Mouse (Mus musculus): ENCODE measurements around the gene Bcam. TPM values are rescaled to one million over a fixed set of nuclear protein-coding genes. Genes with fewer than 3 reads are reported as not detected.

The Bcam gene
- polyA plus RNA-seq, 1 experiment from 2014 or later, result 59.7 TPM

DNA sequence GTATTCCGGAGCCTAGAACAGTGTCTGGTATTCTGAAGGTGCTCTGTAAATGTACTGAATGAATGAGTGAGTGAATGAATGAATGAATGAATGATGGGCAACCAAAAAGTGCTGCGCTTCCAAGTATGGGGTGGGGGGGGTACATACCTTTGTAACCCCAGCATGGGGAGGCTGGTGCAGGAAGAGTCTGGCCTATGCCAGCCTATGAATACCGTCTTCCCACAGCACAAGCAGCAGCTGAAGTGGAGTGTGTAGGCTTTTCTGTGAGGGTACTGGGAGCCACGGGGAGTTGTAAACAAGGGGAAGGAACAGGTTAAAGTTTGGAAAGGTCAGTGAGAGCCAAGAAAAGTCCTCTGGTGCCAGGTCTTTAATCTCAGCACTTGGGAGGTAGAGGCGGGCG is 27.0 kb downstream of the Bcam start:
- Histone ChIP-seq H3K4me1 (replicated peaks) (peaks cover 45% of the 10 kb centered on the region), H3K9me3 (no peaks in the 10 kb centered on the region), H3K9ac (replicated peaks) (no peak overlapping the region), H3K4me3 (replicated peaks) (no peak overlapping the region), H3K27me3 (no peaks in the 10 kb centered on the region), H3K36me3 (peaks cover 48% of the 10 kb centered on the region), H3K27ac (no peak overlapping the region), H3K4me2 (no peak overlapping the region)
- 90% methylated on average over 6 of the region's 6 CpGs for WGBS
- no peak for ATAC-seq (ENCODE audit: insufficient number of reproducible peaks, insufficient read depth, low FRiP score, low TSS enrichment, low read depth)

DNA sequence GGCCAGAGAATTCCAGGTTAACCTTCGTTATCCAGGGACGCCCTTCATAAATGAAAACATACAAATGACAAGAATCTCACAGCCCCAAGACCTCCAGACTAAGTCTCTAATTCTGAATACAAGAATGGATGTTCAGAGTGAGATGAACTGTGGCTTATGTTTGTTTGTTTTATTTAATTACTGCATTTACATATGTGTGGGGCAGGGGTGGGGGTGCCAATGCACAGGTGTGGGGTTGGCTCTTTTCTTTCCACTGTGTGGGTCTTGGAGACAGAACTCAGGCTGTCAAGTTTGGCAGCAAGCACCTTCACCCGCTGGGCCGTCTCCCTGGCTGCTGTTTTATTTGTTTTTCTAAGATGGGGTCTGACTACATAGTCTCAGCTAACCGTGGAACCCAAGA is 28.3 kb downstream of the Bcam start:
- no peaks in the 10 kb centered on the region for H3K27me3 ChIP-seq
- peaks cover 57% of the 10 kb centered on the region for H3K36me3 ChIP-seq
- H3K27ac ChIP-seq, result no peak overlapping the region
- WGBS, result 53% methylated on average over 5 of the region's 5 CpGs
- no peak overlapping the region for H3K9ac ChIP-seq (replicated peaks)
- H3K4me1 ChIP-seq (replicated peaks), result peaks cover 33% of the 10 kb centered on the region
- no peak overlapping the region for H3K4me3 ChIP-seq (replicated peaks)
- no peaks in the 10 kb centered on the region for H3K9me3 ChIP-seq
- H3K4me2 ChIP-seq, result no peak overlapping the region
- no peak for ATAC-seq (ENCODE audit: insufficient number of reproducible peaks, insufficient read depth, low FRiP score, low TSS enrichment, low read depth)

DNA sequence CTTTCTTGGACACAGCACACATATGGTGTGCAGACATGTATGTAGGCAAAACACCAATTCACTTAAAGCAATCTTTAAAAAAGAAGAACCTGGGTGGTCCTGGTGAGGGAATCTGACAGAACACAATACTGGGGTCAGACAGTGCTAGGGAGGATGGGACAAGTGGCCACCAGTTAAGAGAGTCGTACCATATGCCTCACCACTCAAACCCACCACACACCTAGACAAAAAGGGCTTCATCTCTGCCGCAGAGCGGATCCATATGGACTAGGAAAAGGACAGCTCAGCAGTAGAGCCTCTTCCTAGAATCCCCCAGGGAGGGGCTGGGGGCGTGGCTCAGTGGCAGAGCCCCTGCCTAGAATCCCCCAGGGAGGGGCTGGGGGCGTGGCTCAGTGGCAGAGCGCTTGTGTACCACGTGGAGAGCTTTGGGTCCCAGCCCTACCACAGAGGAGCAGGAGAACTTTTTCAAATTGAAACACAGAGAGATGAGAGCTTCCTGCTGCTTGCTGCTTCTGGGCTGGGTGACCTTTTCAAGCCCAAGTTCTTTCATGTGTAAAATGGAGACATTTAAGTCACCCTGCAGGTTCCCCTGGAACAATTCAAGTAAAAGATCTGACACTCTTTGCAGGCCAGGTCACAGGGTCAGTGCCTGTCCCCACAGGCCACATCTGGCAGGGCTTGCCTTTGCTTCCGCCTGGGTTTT is 29.3 kb downstream of the Bcam start:
- 11% methylated on average over 8 of the region's 8 CpGs for WGBS
- H3K27me3 ChIP-seq, result no peaks in the 10 kb centered on the region
- H3K27ac ChIP-seq, result peak overlapping the region; percentile 29; the same call in 1 of the 2 replicates
- no peak overlapping the region for H3K9ac ChIP-seq (replicated peaks)
- no peak overlapping the region for H3K4me2 ChIP-seq
- H3K4me3 ChIP-seq (replicated peaks), result no peak overlapping the region
- no peak; the same call in 1 of the 2 replicates for ATAC-seq (ENCODE audit: insufficient number of reproducible peaks, insufficient read depth, low FRiP score, low TSS enrichment, low read depth)
- peaks cover 67% of the 10 kb centered on the region for H3K36me3 ChIP-seq
- H3K9me3 ChIP-seq, result no peaks in the 10 kb centered on the region
- peaks cover 23% of the 10 kb centered on the region for H3K4me1 ChIP-seq (replicated peaks)

DNA sequence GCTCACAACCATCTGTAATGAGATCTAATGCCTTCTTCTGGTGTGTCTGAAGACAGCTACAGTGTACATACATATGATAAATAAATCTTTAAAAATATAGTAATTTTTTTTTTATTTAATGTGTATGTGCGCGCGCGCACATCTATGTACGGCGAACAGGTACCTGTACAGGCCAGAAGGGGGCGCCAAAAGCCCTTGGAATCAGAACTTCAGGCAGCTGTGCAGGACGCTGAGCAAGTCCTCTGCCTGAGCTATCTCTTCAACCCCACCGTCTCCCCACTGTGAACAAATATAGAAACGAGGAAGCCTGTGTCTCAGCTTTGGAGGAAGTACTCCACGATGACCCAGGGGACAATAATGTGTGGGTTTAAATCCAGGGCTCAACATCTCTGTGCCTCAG is 30.5 kb downstream of the Bcam start:
- Histone ChIP-seq H3K9me3 (no peaks in the 10 kb centered on the region), H3K9ac (replicated peaks) (no peak overlapping the region), H3K4me1 (replicated peaks) (peaks cover 15% of the 10 kb centered on the region), H3K4me2 (no peak overlapping the region), H3K27ac (no peak overlapping the region), H3K27me3 (no peaks in the 10 kb centered on the region), H3K36me3 (peaks cover 74% of the 10 kb centered on the region), H3K4me3 (replicated peaks) (no peak overlapping the region)
- WGBS, result 89% methylated on average over 11 of the region's 11 CpGs
- no peak for ATAC-seq (ENCODE audit: insufficient number of reproducible peaks, insufficient read depth, low FRiP score, low TSS enrichment, low read depth)

DNA sequence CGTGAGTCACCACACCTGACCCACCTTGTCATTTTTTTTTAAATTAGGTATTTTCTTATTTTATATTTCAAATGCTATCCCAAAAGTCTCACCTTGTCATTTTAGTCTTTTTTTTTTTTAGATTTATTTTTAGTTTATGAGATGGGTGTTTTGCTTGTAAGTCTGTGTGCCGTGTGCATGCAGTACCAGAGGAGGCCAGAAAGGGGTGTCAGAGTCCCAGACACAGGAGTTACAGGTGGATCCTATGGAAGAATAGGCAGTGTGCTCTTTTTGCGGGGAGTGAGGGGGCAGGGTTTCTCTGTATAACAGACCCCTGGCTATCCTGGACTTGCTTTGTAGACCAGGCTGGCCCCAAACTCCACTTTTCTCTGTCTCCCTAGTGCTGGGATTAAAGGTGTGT is 32.0 kb downstream of the Bcam start:
- Histone ChIP-seq H3K9ac (replicated peaks) (no peak overlapping the region), H3K27ac (no peak overlapping the region; the same call in 1 of the 2 replicates), H3K36me3 (peaks cover 78% of the 10 kb centered on the region), H3K9me3 (no peaks in the 10 kb centered on the region), H3K4me2 (no peak overlapping the region), H3K27me3 (no peaks in the 10 kb centered on the region), H3K4me1 (replicated peaks) (peaks cover 6% of the 10 kb centered on the region; the same call in 1 of the 2 replicates), H3K4me3 (replicated peaks) (no peak overlapping the region)
- no peak for ATAC-seq (ENCODE audit: insufficient number of reproducible peaks, insufficient read depth, low FRiP score, low TSS enrichment, low read depth)
- 87% methylated on average over 3 of the region's 3 CpGs for WGBS

DNA sequence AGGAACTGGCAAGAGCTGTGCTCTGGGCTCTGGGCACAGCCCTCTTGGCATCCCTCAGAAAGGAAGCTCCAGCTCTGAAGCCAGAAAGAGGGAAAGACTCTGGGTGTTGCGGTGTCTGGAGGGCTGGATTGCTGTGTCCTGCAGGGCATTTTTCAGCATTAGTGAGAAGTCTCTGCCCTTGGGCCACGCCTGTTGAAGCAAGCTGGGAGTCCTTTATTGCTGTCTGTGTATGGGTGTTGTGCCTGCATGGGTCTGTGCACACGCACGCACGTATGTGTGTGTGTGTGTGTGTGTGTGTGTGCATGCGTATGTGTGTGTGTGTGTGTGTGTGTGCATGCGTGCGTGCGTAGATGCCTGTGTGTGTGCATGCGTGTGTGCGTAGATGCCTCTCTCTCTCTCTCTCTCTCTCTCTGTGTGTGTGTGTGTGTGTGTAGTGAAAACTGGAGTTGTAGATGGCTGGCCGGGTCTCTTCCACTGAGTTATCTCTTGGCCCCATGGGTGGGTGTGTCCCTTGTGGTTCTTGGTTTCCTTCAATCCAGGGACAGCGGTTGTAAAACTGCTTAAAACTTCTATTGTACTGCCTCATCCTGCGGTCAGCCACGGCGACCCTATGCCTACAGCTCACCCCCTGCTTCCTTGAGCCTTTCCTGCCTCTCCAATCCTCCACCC is 34.3 kb downstream of the Bcam start:
- Histone ChIP-seq H3K9ac (replicated peaks) (no peak overlapping the region), H3K9me3 (no peaks in the 10 kb centered on the region), H3K27me3 (no peaks in the 10 kb centered on the region), H3K4me1 (replicated peaks) (peaks cover 2% of the 10 kb centered on the region; the same call in 1 of the 2 replicates), H3K4me3 (replicated peaks) (no peak overlapping the region), H3K27ac (no peak overlapping the region), H3K4me2 (no peak overlapping the region), H3K36me3 (peaks cover 83% of the 10 kb centered on the region)
- 92% methylated on average over 16 of the region's 16 CpGs for WGBS
- no peak for ATAC-seq (ENCODE audit: insufficient number of reproducible peaks, insufficient read depth, low FRiP score, low TSS enrichment, low read depth)

DNA sequence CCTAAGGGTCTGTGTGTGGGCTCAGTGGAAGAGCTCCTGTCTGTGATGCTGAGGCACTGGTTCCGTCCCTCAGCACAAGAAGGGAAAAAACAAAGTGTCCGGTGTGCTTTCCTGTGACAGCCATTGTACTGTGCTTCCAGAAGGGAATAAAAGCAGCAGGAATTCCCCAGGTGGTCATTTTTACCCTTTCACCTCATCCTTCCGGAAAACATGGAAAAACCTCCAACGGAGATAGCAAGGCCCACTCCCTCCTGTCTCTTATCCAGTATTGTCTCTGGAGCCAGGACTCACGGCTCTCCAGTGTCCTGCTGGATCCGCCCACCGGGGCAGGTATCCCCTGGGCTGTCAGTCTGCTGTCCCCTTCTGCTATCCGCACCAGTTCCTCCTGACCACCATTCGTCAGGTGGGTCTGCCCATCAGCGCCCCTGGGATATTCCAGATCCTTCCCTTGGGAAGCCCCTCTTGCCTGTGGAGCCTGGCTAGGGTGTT is 36.6 kb downstream of the Bcam start:
- no peak for ATAC-seq (ENCODE audit: insufficient number of reproducible peaks, insufficient read depth, low FRiP score, low TSS enrichment, low read depth)
- WGBS, result 85% methylated on average over 10 of the region's 10 CpGs
- H3K9me3 ChIP-seq, result no peaks in the 10 kb centered on the region
- no peak overlapping the region for H3K4me2 ChIP-seq
- H3K36me3 ChIP-seq, result peaks cover 90% of the 10 kb centered on the region
- H3K4me3 ChIP-seq (replicated peaks), result no peak overlapping the region
- H3K27me3 ChIP-seq, result no peaks in the 10 kb centered on the region
- no peaks in the 10 kb centered on the region for H3K4me1 ChIP-seq (replicated peaks)
- H3K27ac ChIP-seq, result no peak overlapping the region
- no peak overlapping the region for H3K9ac ChIP-seq (replicated peaks)

DNA sequence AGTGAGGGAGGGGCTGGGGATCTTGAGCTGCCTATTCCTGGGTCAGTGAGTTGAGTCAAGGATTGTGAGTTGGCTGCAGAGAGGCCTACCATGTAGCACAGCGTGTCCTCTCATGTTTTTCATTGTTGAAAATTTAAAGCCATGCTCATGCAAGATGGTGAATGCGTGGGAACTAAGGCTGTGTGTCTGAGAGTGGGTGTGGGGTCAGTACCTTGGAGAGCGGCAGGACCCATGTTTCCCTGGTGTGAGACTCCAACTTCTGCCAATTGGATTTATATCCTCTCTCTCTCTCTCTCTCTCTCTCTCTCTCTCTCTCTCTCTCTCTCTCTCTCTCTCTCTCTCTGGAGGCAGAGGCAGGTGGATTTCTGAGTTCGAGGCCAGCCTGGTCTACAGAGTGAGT is 44.3 kb downstream of the Bcam start:
- H3K4me3 ChIP-seq (replicated peaks), result no peak overlapping the region
- H3K9me3 ChIP-seq, result peaks cover under 1% of the 10 kb centered on the region
- 95% methylated on average over 4 of the region's 4 CpGs for WGBS
- H3K9ac ChIP-seq (replicated peaks), result no peak overlapping the region
- no peak overlapping the region for H3K27ac ChIP-seq
- no peak overlapping the region for H3K4me2 ChIP-seq
- H3K27me3 ChIP-seq, result no peaks in the 10 kb centered on the region
- no peak for ATAC-seq (ENCODE audit: insufficient number of reproducible peaks, insufficient read depth, low FRiP score, low TSS enrichment, low read depth)
- H3K36me3 ChIP-seq, result peaks cover 93% of the 10 kb centered on the region
- no peaks in the 10 kb centered on the region for H3K4me1 ChIP-seq (replicated peaks)

DNA sequence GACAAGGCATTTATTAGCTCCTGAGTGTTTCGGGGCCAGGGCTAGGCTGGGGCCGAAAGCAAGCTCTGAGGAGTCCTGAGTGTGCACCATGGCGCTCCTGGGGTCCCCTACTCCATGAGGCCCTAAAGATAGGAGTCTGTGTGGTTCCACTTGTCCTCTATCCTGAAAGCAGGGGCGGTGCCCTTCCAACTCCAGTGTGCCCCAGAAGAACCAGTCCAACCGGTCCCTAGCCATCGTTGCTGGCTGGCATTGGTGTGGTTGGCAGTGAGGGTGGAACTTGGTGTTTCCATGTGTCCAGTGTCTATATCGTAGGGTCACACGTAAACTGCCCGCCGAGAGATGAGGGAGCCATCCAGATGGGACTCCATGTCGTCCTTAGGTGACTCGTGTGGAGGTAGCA is 46.6 kb downstream of the Bcam start:
- Histone ChIP-seq H3K4me3 (replicated peaks) (no peak overlapping the region), H3K4me1 (replicated peaks) (no peaks in the 10 kb centered on the region), H3K9me3 (peaks cover 13% of the 10 kb centered on the region), H3K4me2 (no peak overlapping the region), H3K36me3 (peaks cover 93% of the 10 kb centered on the region), H3K27me3 (no peaks in the 10 kb centered on the region), H3K9ac (replicated peaks) (no peak overlapping the region), H3K27ac (no peak overlapping the region)
- no peak for ATAC-seq (ENCODE audit: insufficient number of reproducible peaks, insufficient read depth, low FRiP score, low TSS enrichment, low read depth)
- WGBS, result 93% methylated on average over 12 of the region's 12 CpGs

DNA sequence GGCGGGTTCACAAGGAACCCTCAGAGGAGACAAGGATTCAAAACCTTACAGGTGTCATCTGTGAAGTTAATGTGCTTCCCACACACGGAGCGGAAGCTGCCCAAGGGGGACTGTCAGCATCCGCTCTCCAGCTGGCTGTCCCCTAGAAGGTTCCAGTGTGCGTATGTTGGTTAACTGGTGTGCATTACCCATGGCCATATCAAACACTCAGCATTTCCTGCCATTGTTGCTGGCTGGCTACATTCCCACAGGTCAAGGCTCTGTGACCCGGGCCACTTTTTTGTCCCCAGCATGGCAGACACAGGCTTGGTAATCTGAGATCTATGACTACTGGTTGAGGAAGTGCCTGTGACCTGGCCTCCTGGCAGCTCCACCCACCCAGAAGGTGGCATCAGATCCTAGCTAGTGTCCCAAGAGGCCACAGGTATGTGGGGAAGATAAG is 48.0 kb downstream of the Bcam start:
- ATAC-seq (ENCODE audit: insufficient number of reproducible peaks, insufficient read depth, low FRiP score, low TSS enrichment, low read depth), result no peak
- Histone ChIP-seq H3K27me3 (no peaks in the 10 kb centered on the region), H3K36me3 (peaks cover 91% of the 10 kb centered on the region), H3K4me1 (replicated peaks) (no peaks in the 10 kb centered on the region), H3K9me3 (peaks cover 13% of the 10 kb centered on the region), H3K27ac (no peak overlapping the region), H3K4me3 (replicated peaks) (no peak overlapping the region), H3K4me2 (no peak overlapping the region), H3K9ac (replicated peaks) (no peak overlapping the region)
- WGBS, result 90% methylated on average over 6 of the region's 6 CpGs

DNA sequence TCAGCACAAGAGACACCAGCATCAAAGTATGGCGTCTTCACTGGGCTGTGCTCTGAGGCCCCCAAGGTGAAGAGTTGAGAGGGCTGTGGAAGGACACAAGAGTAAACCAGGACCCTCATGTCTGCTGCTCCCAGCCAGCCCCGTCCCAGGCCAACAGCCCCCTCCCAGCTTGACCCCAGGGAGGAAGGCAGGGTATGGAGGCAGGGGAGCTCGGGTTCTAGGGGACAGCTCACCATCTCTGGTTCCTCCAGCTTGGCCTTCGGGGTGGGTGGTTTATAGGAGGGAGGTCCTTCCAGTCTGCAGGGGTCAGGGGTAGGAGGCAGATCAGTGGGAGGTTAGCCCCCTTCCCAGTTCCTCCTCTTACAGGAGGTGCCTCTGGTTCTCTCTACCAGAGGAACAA is 51.6 kb downstream of the Bcam start:
- peaks cover 13% of the 10 kb centered on the region for H3K9me3 ChIP-seq
- no peaks in the 10 kb centered on the region for H3K27me3 ChIP-seq
- no peak overlapping the region for H3K27ac ChIP-seq
- H3K4me2 ChIP-seq, result no peak overlapping the region
- H3K9ac ChIP-seq (replicated peaks), result no peak overlapping the region
- WGBS, result 89% methylated on average over 4 of the region's 4 CpGs
- no peak for ATAC-seq (ENCODE audit: insufficient number of reproducible peaks, insufficient read depth, low FRiP score, low TSS enrichment, low read depth)
- no peak overlapping the region for H3K4me3 ChIP-seq (replicated peaks)
- H3K4me1 ChIP-seq (replicated peaks), result peaks cover 6% of the 10 kb centered on the region
- H3K36me3 ChIP-seq, result peaks cover 63% of the 10 kb centered on the region

All from limb, embryonic 12.5 days (tissue).